Comparison of ENCODE assay signal across 16 mouse cellular contexts in genomic region chr16:35652206-35652605, GRCm38 (mm10).
DNase-seq lines count a peak whose midpoint lies in the region; ATAC-seq and TF ChIP-seq lines count a peak whose summit lies in the region.
"Had no signal": no experiment of that assay in that cellular context is flagged by ENCODE, and none has a peak within 500 bp of the region (broad histone marks: within the 10 kb centered on the region; RNA-seq: fewer than 3 reads in every experiment).

No protein-coding gene starts in this region.

- ATAC-seq in liver, postnatal 0 days: no peak
- ATAC-seq: midbrain, embryonic 13.5 days had no signal

- TF ChIP-seq CTCF in liver, adult 2 months (IDR thresholded peaks at IDR 0.05; ENCODE audit: low read depth, low read length): no peak
- no peak for TF ChIP-seq CTCF in liver, postnatal 0 days (IDR thresholded peaks at IDR 0.05; ENCODE audit: low read depth)

- H3K36me3 ChIP-seq in liver, adult 2 months (ENCODE audit: control insufficient read depth, insufficient read depth, low read length): no peaks in the 10 kb centered on the region
- no peaks in the 10 kb centered on the region for H3K36me3 ChIP-seq in liver, postnatal 0 days (replicated peaks; ENCODE audit: insufficient read depth, low read length)
- H3K36me3 ChIP-seq: embryonic facial prominence, embryonic 12.5 days; limb, embryonic 15.5 days had no signal

- no peak for TF ChIP-seq POLR2A in liver, adult 2 months (IDR thresholded peaks at IDR 0.05; ENCODE audit: extremely low read depth, insufficient read depth, low read length)

- WGBS in liver, adult 2 months: 28% methylated on average over 6 of the region's 6 CpGs
- 53% methylated on average over 6 of the region's 6 CpGs for WGBS in liver, postnatal 0 days (ENCODE audit: insufficient replicate concordance)

- H3K9me3 ChIP-seq in liver, postnatal 0 days (ENCODE audit: low read length): no peaks in the 10 kb centered on the region
- H3K9me3 ChIP-seq: embryonic facial prominence, embryonic 12.5 days; limb, embryonic 15.5 days; midbrain, embryonic 13.5 days had no signal

- no peak overlapping the region for H3K27ac ChIP-seq in liver, adult 2 months (replicated peaks; ENCODE audit: insufficient read depth, low read depth, low read length)
- H3K27ac ChIP-seq in liver, postnatal 0 days (ENCODE audit: low read depth): no peak overlapping the region
- H3K27ac ChIP-seq: embryonic facial prominence, embryonic 12.5 days; limb, embryonic 15.5 days; midbrain, embryonic 13.5 days had no signal

- no peak overlapping the region for H3K9ac ChIP-seq in liver, adult 2 months (ENCODE audit: low read depth, low read length)
- no peak overlapping the region for H3K9ac ChIP-seq in liver, postnatal 0 days (replicated peaks)
- H3K9ac ChIP-seq: embryonic facial prominence, embryonic 12.5 days; limb, embryonic 15.5 days; midbrain, embryonic 13.5 days had no signal

- H3K79me2 ChIP-seq in liver, adult 2 months (ENCODE audit: control insufficient read depth, insufficient read depth, low read length): no peaks in the 10 kb centered on the region

- peak; percentile 39 for DNase-seq in gastrocnemius, adult 18-20 months (ENCODE audit: low spot score)
- no peak for DNase-seq in gastrocnemius, postnatal 36 days
- DNase-seq in liver, adult 2 months (ENCODE audit: extremely low read depth, low read depth, low spot score): peak; percentile 90
- no peak for DNase-seq in liver, postnatal 0 days
- DNase-seq in cerebellum, adult 11 months: peak; percentile 83
- DNase-seq in heart, postnatal 36 days: peak; percentile 14 to 16
- DNase-seq in frontal cortex, postnatal 10 days (ENCODE audit: low spot score in 2 of 2): no peak
- no peak for DNase-seq in spleen, postnatal 14 days (ENCODE audit: low spot score in 2 of 2)
- DNase-seq: kidney, postnatal 14 days; layer of hippocampus, postnatal 36 days; lung, postnatal 10 days; spleen, adult 18-20 months; thymus, adult 2 months had no signal

- H3K27me3 ChIP-seq in liver, adult 2 months (ENCODE audit: control insufficient read depth, insufficient read depth, low read length): no peaks in the 10 kb centered on the region
- no peaks in the 10 kb centered on the region; the same call in 1 of the 2 replicates for H3K27me3 ChIP-seq in liver, postnatal 0 days (ENCODE audit: insufficient read depth, low read length)
- H3K27me3 ChIP-seq: embryonic facial prominence, embryonic 12.5 days; midbrain, embryonic 13.5 days had no signal

- intact Hi-C loops in gastrocnemius, postnatal 36 days (cut with DNase I): no loop called here
- intact Hi-C loops in heart, postnatal 36 days (cut with DNase I): no loop called here

- no peak for TF ChIP-seq EP300 in liver, postnatal 0 days (IDR thresholded peaks at IDR 0.05; ENCODE audit: low read depth)

- H3K4me3 ChIP-seq in liver, adult 2 months (ENCODE audit: insufficient read depth, low read depth, low read length): no peak overlapping the region
- no peak overlapping the region for H3K4me3 ChIP-seq in liver, postnatal 0 days (ENCODE audit: low read depth, low read length)
- H3K4me3 ChIP-seq: embryonic facial prominence, embryonic 12.5 days; limb, embryonic 15.5 days; midbrain, embryonic 13.5 days had no signal

- no peak overlapping the region for H3K4me2 ChIP-seq in liver, postnatal 0 days (ENCODE audit: low read depth, low read length)
- H3K4me2 ChIP-seq: embryonic facial prominence, embryonic 12.5 days; limb, embryonic 15.5 days; midbrain, embryonic 13.5 days had no signal

- no peaks in the 10 kb centered on the region for H3K4me1 ChIP-seq in liver, adult 2 months (ENCODE audit: control insufficient read depth, insufficient read depth, low read length)
- no peaks in the 10 kb centered on the region for H3K4me1 ChIP-seq in liver, postnatal 0 days (ENCODE audit: insufficient read depth)
- H3K4me1 ChIP-seq: embryonic facial prominence, embryonic 12.5 days; limb, embryonic 15.5 days; midbrain, embryonic 13.5 days had no signal

Comparison
In these comparisons a context has a peak if more than half of its experiments do, and no peak if none do; other contexts are left out.
1. DNase-seq: peak in gastrocnemius, adult 18-20 months (single experiment), liver, adult 2 months (single experiment), cerebellum, adult 11 months (single experiment) and heart, postnatal 36 days (2 of 2); none in gastrocnemius, postnatal 36 days (0 of 2), liver, postnatal 0 days (single experiment), frontal cortex, postnatal 10 days (0 of 2) and spleen, postnatal 14 days (0 of 2).